Mouse (Mus musculus) erythroid progenitor cell, adult 5-6 weeks (primary cell): Measurements from ENCODE around the gene Tex29. TPM values are rescaled to one million over a fixed set of nuclear protein-coding genes. Genes with fewer than 3 reads are reported as not detected.

ENCODE experiments used
- ATAC-seq: replicated peaks from 2 replicates; pipeline ENCODE4 v1.8.0; 2016; ENCODE audit warnings: moderate number of reproducible peaks, mild to moderate bottlenecking, moderate TSS enrichment, inconsistent platforms; ENCODE audit not compliant: poor library complexity, low FRiP score, severe bottlenecking
- total RNA-seq, 2 experiments: library from RNA; stranded (forward) in 1 of 2; stranded (reverse) in 1 of 2; fragments of 150-400 nt in 1 of 2; fragments of 186-747, 209-891 nt in 1 of 2; gene quantifications; 2 replicates each; pipeline versions ENCODE4 v1.2.3 to v1.2.4; 2015 to 2017; ENCODE audit warnings: low replicate concordance in 2 of 2

The Tex29 gene
- not detected in 2 replicates for total RNA-seq (2015; ENCODE audit: low replicate concordance)
- not detected in 2 replicates for total RNA-seq (2017; ENCODE audit: low replicate concordance)

DNA sequence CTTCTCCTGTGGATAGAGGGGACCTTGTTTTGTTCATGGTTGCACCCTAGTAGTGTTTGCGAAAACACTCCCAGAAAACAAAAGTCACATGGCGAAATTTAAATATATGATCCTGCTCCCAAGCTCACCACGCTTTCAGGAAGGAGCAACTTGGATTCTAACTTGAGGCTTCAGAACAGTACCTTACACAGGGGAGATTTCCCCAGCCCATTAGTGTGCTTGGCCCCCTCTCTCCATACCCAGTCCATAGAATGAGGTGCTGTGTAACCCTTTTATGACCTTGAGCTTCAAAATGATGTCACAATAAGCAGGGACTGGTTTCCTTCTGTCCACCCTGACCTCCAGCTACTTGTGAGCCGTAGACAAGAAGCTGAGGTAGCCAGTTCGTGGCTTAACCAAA, at the start of gene Tex29:
Tex29 (plus strand) TSS at position 301 of the 400 bp plus-strand sequence.
- ATAC-seq, result no peak

- no peak for ATAC-seq
These were observed 45.3 kb upstream of the Tex29 start for GRCm38 (mm10) chr8:11794956-11795355.

- no peak for ATAC-seq
These were observed 43.1 kb upstream of the Tex29 start for GRCm38 (mm10) chr8:11797128-11797527.

DNA sequence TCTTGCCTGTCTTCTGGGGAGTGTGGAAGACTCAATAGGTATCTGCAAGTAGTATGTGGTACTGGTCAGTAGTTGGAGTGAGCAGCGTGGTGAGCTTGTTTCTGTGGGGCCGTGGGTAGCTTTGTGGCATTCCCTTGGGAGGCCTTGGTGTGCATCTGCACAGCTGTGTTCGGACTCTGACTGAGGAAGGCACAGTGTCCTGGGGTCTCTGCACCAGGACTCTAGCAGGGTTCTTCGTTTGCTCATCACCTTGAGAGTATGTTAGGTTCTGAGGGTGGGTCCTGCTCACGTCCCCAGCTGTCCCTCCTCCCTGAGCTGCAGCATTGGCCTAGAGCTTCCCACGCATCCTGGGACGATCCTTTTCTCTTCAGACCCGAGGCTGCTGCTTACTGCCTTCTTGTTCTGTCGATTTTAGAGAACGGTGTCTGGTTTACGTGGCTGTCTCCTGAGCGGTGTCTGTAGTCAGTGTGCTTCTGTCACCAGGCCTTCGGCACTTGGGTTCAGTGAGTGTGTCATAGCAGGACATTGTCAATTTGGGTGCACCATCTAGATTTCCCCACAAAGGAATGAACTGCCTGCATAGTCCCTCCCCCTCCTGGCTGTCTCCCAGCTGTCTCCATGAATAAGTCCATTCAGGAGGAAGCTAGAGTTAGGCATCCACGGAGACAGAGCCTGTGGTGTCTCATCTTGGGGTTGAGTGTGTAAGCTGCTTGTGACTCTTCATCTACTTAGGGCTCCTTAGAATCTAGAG, 42.4 kb upstream of the Tex29 start:
- ATAC-seq, result no peak

DNA sequence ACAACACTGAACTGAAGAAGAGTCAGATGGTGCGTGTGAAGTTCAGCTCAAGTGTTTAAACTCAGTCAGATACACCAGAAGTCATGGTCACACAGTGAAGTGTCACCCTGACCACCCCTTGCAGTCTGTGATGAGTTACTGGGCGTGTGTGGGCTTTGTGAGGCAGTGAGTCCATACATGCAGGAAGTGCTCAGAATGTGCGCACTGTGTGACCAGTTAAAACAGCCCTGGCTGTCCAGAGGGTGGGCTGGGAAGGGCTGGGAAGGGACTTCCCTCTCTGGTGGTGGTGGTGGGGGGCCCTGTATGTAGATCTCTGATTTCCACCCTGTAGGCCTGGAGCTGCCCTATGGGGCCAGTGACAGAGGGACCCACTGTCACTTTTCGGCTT, 41.8 kb upstream of the Tex29 start:
- no peak for ATAC-seq

GRCm38 (mm10) chr8:11799098-11799497, 41.2 kb upstream of the Tex29 start:
- ATAC-seq, result no peak

- no peak for ATAC-seq
These were observed 39.8 kb upstream of the Tex29 start for GRCm38 (mm10) chr8:11800481-11800880.

DNA sequence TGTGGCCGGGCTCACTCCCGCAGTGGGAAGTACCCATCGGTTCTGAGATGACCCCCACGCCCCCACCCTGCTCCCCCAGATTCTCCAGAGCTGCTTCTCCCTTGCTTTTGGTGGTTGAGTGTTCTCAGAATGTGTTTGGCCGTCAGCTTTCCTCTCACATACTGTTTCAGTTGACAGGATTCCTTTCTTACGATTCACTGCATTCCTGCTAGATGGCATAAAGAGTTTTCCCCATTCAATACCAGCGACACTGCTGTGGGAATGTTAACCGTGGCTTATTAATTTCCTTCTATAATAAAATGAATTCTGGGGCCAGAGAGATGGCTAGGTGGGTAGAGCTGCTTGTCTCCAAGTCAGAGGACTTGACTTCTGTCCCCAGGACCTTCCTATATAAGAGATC, 38.7 kb upstream of the Tex29 start:
- ATAC-seq, result no peak

GRCm38 (mm10) chr8:11804914-11805313, 35.4 kb upstream of the Tex29 start:
- no peak for ATAC-seq

GRCm38 (mm10) chr8:11806252-11806651, 34.0 kb upstream of the Tex29 start:
- no peak for ATAC-seq

DNA sequence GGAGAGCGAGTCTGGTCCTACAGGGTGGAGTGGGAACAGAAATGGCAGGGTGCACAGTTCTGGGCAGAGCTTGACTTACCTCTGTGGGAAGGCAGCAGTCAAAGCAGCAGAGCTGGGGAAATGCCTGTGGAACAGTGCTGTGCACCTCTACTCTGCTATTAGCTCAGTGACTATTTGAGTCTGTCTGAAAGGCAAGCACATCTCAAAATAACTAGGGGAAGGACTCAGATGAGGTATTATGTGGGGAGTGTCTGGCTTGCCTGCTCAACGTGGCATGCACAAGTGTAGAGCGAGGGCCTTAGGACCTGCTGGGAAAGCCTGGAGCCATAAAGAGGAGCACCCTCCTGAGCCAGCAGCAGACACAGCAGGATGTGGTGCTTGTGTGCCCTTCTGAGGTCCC, 32.9 kb upstream of the Tex29 start:
- ATAC-seq, result no peak

GRCm38 (mm10) chr8:11808047-11808446, 32.2 kb upstream of the Tex29 start:
- ATAC-seq, result no peak

- ATAC-seq, result no peak
These were observed 29.8 kb upstream of the Tex29 start for GRCm38 (mm10) chr8:11810426-11810825.

- ATAC-seq, result no peak
These were observed 26.5 kb upstream of the Tex29 start for GRCm38 (mm10) chr8:11813801-11814200.

GRCm38 (mm10) chr8:11815206-11815605, 25.1 kb upstream of the Tex29 start:
- no peak for ATAC-seq

DNA sequence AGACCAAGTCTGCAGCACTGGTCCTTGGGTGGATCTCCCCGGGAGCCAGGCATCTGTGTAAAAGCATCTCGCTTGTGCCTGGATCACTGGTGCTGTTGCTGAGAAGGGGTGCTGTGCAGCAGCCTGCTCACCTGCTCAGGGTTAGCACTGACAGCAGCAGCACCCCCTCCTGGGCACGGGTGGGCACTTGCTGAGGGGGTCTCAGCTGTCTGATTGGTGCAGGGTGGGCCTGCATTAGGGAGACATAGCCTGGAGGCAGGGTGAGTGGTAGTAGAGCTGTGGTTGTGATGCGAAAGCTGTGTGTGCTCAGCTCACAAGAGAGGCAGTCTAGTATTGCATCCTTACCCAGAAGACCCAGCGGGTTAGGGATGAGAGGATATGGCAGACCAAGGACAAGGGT, 20.1 kb upstream of the Tex29 start:
- no peak for ATAC-seq

DNA sequence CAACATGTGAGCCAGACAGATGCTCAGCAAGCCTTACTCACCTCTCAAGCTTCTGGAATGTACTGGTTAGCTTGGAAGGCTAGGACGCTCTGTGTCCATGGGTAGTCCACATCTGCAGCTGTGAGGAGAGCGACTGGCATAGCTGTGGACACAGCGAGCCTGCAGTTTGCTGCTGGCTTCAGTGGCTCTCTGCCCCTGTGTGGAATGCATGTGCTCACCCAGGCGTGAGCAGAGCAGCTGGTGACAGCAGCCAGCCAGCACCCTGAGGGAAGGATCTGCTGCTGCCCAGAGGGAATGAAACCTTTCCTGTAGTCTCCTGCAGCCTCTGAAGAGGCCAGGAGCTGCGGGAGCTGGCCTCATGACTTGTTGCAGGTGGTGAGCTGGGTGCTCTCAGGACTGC, 19.7 kb upstream of the Tex29 start:
- no peak for ATAC-seq

DNA sequence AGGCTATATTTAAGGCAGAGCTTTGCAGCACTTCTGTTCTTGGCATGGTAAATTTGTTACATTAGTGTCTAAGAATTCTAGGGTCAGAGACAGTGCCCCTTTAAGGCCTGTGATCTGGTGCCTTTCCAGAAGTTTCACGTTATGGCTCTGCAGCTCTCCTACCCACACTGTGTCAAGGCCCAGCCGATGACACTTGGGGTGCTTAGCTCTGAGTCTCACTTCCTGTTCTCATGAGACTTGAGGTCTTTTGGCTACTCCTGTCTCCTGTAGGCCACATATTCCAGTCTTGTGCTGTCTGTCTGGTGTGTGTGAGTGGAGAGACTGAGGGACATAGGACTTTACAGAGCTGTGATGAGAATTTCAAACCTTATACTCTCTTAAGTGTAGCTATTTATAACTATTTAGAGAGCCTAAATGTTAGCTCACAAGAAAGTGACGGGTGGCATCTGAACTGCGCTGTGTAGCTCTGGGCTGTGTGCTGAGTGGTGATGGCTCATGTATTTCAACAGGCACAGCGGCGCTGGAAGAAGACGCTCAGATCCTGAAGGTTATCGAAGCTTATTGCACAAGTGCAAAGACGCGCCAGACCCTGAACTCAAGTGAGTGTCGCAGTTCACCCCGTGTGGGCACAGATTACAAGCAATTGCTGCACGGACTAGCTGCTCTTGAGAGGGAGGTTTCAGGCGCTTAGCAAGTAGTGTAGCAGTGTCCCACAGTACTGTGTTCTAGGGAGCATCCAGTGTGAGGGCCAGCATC, 18.6 kb upstream of the Tex29 start:
- no peak for ATAC-seq

GRCm38 (mm10) chr8:11822550-11823060, 17.7 kb upstream of the Tex29 start:
- no peak for ATAC-seq

GRCm38 (mm10) chr8:11825756-11826155, 14.5 kb upstream of the Tex29 start:
- no peak for ATAC-seq

- ATAC-seq, result no peak
These were observed 13.0 kb upstream of the Tex29 start for GRCm38 (mm10) chr8:11827312-11827711.
